Mouse (Mus musculus): ENCODE results near the gene Syt7.

The Syt7 gene

GRCm38 (mm10) chr19:10389391-10390098 is 655 bp downstream of the Syt7 start:
- DNase-seq (ENCODE audit: extremely low spot score) = peak; percentile 41

- no peak for DNase-seq (ENCODE audit: extremely low spot score)
Measured at GRCm38 (mm10) chr19:10390099-10390680, 1.3 kb downstream of the Syt7 start.

- DNase-seq (ENCODE audit: extremely low spot score) = no peak
Measured at GRCm38 (mm10) chr19:10391028-10391427, 2.1 kb downstream of the Syt7 start.

GRCm38 (mm10) chr19:10391995-10392394 is 3.1 kb downstream of the Syt7 start:
- peak; percentile 45 for DNase-seq (ENCODE audit: extremely low spot score)

- DNase-seq (ENCODE audit: extremely low spot score) = no peak
Measured at GRCm38 (mm10) chr19:10393471-10393870, 4.6 kb downstream of the Syt7 start.

DNA sequence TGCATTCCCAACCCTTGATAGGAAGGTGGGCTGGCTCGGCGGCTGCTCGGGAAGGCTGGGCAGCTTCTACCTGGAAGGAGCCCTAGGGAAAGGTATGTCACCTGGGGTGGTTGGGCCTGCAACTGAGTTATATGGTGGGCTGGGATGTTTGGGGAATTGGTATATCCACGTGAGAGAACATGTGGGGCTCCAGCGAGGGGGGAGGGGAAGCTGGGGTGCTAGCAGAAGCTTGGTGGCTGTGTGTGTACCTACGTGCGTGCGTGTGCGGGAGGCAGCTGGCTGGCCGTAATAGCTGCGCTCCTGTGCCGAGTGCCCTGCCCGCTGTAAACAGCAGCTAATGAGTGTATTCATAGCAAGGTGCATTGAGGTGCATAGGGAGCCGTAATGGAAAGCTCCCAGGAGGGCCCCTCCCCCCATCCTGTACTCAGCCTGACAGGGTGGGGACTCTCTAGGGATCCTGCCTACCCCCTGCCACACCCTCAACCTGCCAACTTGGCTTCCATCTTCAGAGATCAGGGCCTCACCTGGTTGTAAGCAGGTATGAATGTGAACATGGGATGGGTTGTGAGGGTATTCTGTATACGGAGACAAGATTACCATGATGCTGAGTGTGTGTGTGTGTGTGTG is 5.1 kb downstream of the Syt7 start:
- no peak for DNase-seq (ENCODE audit: extremely low spot score)

GRCm38 (mm10) chr19:10395174-10395573 is 6.3 kb downstream of the Syt7 start:
- peak; percentile 53 for DNase-seq (ENCODE audit: extremely low spot score)

- DNase-seq (ENCODE audit: extremely low spot score) = no peak
Measured at GRCm38 (mm10) chr19:10396962-10397361, 8.1 kb downstream of the Syt7 start.

GRCm38 (mm10) chr19:10397479-10398153 is 8.7 kb downstream of the Syt7 start:
- no peak for DNase-seq (ENCODE audit: extremely low spot score)

- no peak for DNase-seq (ENCODE audit: extremely low spot score)
Measured at GRCm38 (mm10) chr19:10398296-10398695, 9.4 kb downstream of the Syt7 start.

DNA sequence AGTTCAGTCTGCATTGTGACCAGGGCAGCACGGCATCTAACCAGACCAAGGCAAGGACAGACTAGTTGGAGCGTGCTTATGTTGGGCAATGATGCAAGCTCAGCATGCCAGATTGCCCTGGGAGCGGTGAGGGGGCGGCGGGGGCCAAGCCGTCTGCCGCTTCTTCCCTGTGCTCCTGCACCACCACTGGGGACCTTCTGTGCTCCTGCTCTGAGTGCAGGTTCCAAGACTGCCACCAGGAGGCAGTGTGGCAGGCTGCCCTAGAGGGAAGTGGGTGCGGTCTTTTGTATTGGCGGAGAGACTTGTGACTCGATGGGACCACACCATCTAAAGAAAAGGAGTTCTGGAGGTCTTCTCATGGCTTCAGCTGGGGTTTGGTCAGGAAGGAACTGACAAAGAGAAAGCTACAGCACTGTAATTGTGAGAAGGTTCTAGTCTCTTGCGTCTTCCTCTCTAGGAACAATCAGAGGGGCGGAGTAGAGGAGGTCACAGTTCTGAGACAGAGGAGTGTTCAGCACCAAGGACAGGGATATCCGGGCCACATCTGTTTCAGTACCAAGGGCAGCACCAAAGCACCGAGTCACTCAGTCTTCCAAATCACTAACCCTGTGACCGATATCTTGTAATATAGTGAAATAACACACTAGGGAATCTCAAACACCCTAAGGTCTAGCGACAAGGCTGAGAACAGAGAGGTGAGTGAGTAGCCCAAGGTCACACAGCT is 14.0 kb downstream of the Syt7 start:
- DNase-seq (ENCODE audit: extremely low spot score) = peak; percentile 82

GRCm38 (mm10) chr19:10403593-10404380 is 14.9 kb downstream of the Syt7 start:
- DNase-seq (ENCODE audit: extremely low spot score) = no peak

DNA sequence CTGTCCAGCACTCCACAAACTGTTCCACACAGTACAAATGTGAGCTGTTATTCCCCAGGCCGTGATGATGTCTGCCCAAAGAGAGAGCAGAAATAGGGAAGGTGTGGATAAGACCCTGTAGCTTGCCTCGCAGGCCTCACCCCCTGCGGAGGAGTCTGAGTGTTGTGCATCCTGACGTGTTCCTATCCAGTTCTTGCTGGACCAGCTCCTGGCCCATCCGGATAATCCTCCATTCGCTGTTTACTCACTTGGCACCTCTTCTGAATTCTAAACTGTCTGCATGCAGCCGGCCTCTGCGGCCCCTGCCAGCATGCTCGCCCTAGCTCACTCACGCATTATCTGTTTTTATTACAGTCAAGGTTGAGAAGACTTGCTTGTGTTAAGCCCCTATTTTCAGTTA is 15.5 kb downstream of the Syt7 start:
- DNase-seq (ENCODE audit: extremely low spot score) = no peak

DNA sequence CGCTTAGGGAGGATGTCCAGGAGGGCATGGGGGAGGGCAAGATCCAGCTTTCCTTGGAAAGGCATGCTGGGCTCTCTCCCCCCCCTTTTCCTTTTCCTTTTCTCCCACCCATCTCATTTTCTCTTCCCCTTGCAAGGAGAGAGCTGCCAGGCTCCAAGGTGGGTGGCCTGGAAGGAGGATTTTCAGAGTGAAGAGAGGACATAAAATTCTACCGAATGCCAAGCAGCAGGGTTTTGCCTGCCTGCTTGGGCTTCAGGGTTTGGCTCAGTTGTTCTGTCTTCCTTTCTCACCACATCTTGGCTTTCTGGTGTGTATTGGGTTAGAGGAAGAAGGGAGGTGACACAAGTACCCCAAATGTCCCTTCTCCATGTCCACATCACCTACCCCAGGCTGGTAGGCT is 16.0 kb downstream of the Syt7 start:
- DNase-seq (ENCODE audit: extremely low spot score) = no peak

- DNase-seq (ENCODE audit: extremely low spot score) = peak; percentile 85
Measured at GRCm38 (mm10) chr19:10413701-10414242, 24.9 kb downstream of the Syt7 start.

DNA sequence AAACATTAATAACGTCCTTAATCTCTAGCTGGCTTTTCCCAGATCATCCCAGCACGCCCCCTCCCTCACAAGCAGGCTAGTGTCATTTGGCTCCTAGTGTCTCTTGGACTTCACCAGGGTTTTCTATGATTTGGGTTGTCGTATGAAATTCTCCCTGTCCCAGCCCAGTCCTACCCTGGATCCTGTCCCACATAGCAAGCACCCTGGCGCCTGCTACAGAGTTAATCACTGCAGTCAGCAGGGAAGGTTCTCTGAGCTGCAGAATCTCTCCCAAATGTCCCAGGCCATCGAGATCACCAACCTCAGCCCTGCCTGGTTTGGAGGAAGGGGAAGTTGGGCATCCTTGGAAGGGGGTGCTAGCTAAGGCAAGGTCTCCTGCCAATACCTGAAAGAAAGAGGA is 26.6 kb downstream of the Syt7 start:
- DNase-seq (ENCODE audit: extremely low spot score) = no peak

DNA sequence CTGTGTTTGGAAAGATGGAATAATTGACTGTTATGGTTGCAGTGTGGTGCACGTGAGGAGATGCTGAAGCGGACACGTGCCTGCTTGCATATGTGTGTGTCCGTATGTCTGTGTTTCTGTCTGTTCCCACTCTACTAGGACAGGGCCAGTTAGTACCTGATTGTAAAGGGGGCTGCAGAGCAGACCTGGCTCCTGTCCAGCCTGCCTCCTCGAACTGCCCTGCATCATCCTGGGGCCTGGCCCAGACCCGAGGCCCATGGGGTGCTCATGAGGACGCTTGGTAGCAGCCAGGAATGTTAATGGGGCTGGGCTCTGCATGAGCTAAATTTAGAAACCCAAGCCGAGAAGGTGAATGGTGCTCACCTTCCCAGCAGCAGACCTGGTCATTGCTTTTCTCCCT is 28.0 kb downstream of the Syt7 start:
- no peak for DNase-seq (ENCODE audit: extremely low spot score)

DNA sequence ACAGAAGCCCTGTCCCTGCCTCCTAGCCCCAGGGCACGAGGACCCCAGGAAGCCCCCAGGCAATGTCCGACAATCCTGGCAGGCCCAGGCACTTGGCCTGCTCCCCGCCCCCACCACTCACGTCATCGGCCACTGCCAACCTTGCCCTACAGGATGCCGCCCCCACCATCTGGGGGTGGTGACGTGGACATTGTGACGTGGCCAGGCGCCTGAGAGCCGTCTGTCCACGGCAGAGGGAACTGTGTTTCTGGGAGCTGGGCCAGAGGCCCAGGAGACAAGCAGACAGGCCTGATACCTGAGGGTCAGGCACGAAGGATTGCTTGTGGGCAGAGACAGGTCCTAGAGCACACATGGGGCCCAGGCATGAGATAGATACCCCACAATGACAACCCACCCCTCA is 28.5 kb downstream of the Syt7 start:
- DNase-seq (ENCODE audit: extremely low spot score) = no peak

- peak; percentile 49 for DNase-seq (ENCODE audit: extremely low spot score)
Measured at GRCm38 (mm10) chr19:10421986-10422976, 33.4 kb downstream of the Syt7 start.

DNA sequence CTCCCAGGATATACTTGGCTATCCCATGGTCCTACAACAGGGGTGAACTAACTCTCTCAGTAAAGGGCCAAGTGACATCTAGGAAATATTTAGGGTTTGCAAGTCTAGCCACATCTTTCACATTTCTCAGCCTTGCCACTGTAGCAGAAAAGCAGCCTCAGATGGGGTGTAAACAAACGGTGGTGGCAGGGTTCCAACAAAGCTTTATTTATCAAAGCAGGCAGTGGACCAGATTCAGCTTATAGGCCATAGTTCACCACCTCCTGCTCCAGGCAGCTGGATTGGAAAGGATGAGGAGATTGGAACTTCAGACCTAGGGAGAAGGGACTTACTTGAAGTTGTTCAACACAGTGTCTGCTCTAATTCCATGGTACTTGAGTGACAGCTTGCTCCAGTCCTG is 35.9 kb downstream of the Syt7 start:
- DNase-seq (ENCODE audit: extremely low spot score) = no peak
